ENCODE assay signal across 7 mouse cellular contexts in genomic region chr7:18873253-18873652, GRCm38 (mm10). TPM values are rescaled to one million over a fixed set of nuclear protein-coding genes. Genes with fewer than 3 reads are reported as not detected.
DNase-seq lines count a peak whose midpoint lies in the region; ATAC-seq and TF ChIP-seq lines count a peak whose summit lies in the region.

No protein-coding gene starts in this region.

- peak; percentile 88 for ATAC-seq in forebrain, postnatal 0 days
- ATAC-seq in hindbrain, embryonic 11.5 days (ENCODE audit: low FRiP score) = peak; percentile 87

- peak overlapping the region; percentile 48 for H3K4me3 ChIP-seq in cerebellum, adult 2 months (replicated peaks; ENCODE audit: insufficient read depth, low read depth, low read length)
- H3K4me3 ChIP-seq in forebrain, postnatal 0 days (ENCODE audit: low read depth, low read length) = peak overlapping the region; percentile 32
- H3K4me3 ChIP-seq in hindbrain, embryonic 11.5 days (ENCODE audit: low read depth, low read length) = peak overlapping the region; percentile 28

- H3K4me1 ChIP-seq in cerebellum, adult 2 months (ENCODE audit: control insufficient read depth, insufficient read depth, low read length) = no peaks in the 10 kb centered on the region
- no peaks in the 10 kb centered on the region for H3K4me1 ChIP-seq in forebrain, postnatal 0 days (ENCODE audit: insufficient read depth)
- no peaks in the 10 kb centered on the region for H3K4me1 ChIP-seq in hindbrain, embryonic 11.5 days (replicated peaks; ENCODE audit: control insufficient read depth, insufficient read depth, low read length)

- H3K36me3 ChIP-seq in forebrain, postnatal 0 days (ENCODE audit: insufficient read depth) = no peaks in the 10 kb centered on the region
- no peaks in the 10 kb centered on the region for H3K36me3 ChIP-seq in hindbrain, embryonic 11.5 days (ENCODE audit: control insufficient read depth, insufficient read depth, low read length)

- under 1% methylated on average over 10 of the region's 10 CpGs for WGBS in cerebellum, adult 2 months
- 0% methylated on average over 10 of the region's 10 CpGs for WGBS in forebrain, postnatal 0 days
- WGBS in hindbrain, embryonic 11.5 days = under 1% methylated on average over 10 of the region's 10 CpGs

- no peak for TF ChIP-seq POLR2A in cerebellum, adult 2 months (IDR thresholded peaks at IDR 0.05; ENCODE audit: borderline replicate concordance, insufficient read depth, low read length)

- peak; percentile 94 for TF ChIP-seq CTCF in cerebellum, adult 2 months (IDR thresholded peaks at IDR 0.05; ENCODE audit: borderline replicate concordance, insufficient read depth, low read depth, low read length)
- peak; percentile 95 for TF ChIP-seq CTCF in forebrain, postnatal 0 days (IDR thresholded peaks at IDR 0.05; ENCODE audit: low read depth)

- DNase-seq in T-cell, adult 2 months (ENCODE audit: low spot score) = peak; percentile 72
- peak; percentile 66 to 75 for DNase-seq in cerebellum, adult 2 months
- DNase-seq in forebrain, postnatal 0 days = peak; percentile 92
- peak; percentile 92 for DNase-seq in hindbrain, embryonic 11.5 days (ENCODE audit: low spot score)
- peak; percentile 72 to 74 for DNase-seq in layer of hippocampus, postnatal 14 days (ENCODE audit: low spot score in 2 of 2)
- peak; percentile 81 for DNase-seq in lung, postnatal 36 days
- DNase-seq in right cerebral cortex, postnatal 10 days (ENCODE audit: low spot score in 2 of 2) = peak; percentile 71 to 79

- peak overlapping the region; percentile 62 for H3K4me2 ChIP-seq in forebrain, postnatal 0 days (ENCODE audit: low read depth)
- peak overlapping the region; percentile 47 for H3K4me2 ChIP-seq in hindbrain, embryonic 11.5 days (replicated peaks; ENCODE audit: low read depth, low read length)

- H3K27me3 ChIP-seq in cerebellum, adult 2 months (ENCODE audit: control insufficient read depth, insufficient read depth, low read length) = no peaks in the 10 kb centered on the region
- no peaks in the 10 kb centered on the region for H3K27me3 ChIP-seq in forebrain, postnatal 0 days (ENCODE audit: insufficient read depth, low read length)
- no peaks in the 10 kb centered on the region for H3K27me3 ChIP-seq in hindbrain, embryonic 11.5 days (ENCODE audit: control insufficient read depth, insufficient read depth, low read length)

- H3K27ac ChIP-seq in cerebellum, adult 2 months (ENCODE audit: insufficient read depth, low read length) = no peak overlapping the region
- H3K27ac ChIP-seq in forebrain, postnatal 0 days (ENCODE audit: low read depth, low read length) = no peak overlapping the region
- no peak overlapping the region for H3K27ac ChIP-seq in hindbrain, embryonic 11.5 days (ENCODE audit: low read depth, low read length)

- peak overlapping the region; percentile 51; the same call in 1 of the 2 replicates for H3K9ac ChIP-seq in forebrain, postnatal 0 days
- H3K9ac ChIP-seq in hindbrain, embryonic 11.5 days (ENCODE audit: low read depth, low read length) = peak overlapping the region; percentile 29; the same call in 1 of the 2 replicates

- H3K9me3 ChIP-seq in forebrain, postnatal 0 days (ENCODE audit: low read length) = no peaks in the 10 kb centered on the region
- no peaks in the 10 kb centered on the region for H3K9me3 ChIP-seq in hindbrain, embryonic 11.5 days (ENCODE audit: control insufficient read depth, low read length)

RNA-seq across cellular contexts. Expression of gene Pglyrp1, which starts 2.1 kb away (rescaled TPM):
- 17.3 TPM in 2 replicates for polyA plus RNA-seq in cerebellum, adult 2 months (2012; rRNA removed)
- total RNA-seq in forebrain, postnatal 0 days (2014; rRNA removed) = 13.8 and 14.9 TPM in 2 replicates
- polyA plus RNA-seq in forebrain, postnatal 0 days (2015; fragmentation: Nextera tagmentation; extraction: Ambion mirVana) = 26.9 and 27.0 TPM in 2 replicates
- 2.8 and 2.9 TPM in 2 replicates for polyA plus RNA-seq in hindbrain, embryonic 11.5 days (2014; fragmentation: Nextera tagmentation; extraction: Ambion mirVana)
- 10 to 100 TPM; 28.4 to 35.0 TPM for total RNA-seq in layer of hippocampus, postnatal 14 days (2021)

RNA-seq across cellular contexts. Expression of gene Mill2, which starts 33.5 kb away (rescaled TPM):
- polyA plus RNA-seq in cerebellum, adult 2 months (2012; rRNA removed) = 2.0 and 2.1 TPM in 2 replicates
- total RNA-seq in forebrain, postnatal 0 days (2014; rRNA removed) = 0.95 and 2.1 TPM in 2 replicates
- polyA plus RNA-seq in forebrain, postnatal 0 days (2015; fragmentation: Nextera tagmentation; extraction: Ambion mirVana) = 0.53 and 0.54 TPM in 2 replicates
- polyA plus RNA-seq in hindbrain, embryonic 11.5 days (2014; fragmentation: Nextera tagmentation; extraction: Ambion mirVana) = 0.13 and 0.48 TPM in 2 replicates
- 1 to 10 TPM; 1.7 to 2.0 TPM for total RNA-seq in layer of hippocampus, postnatal 14 days (2021)

RNA-seq across cellular contexts. Expression of gene Ccdc61, which starts 37.0 kb away (rescaled TPM):
- polyA plus RNA-seq in cerebellum, adult 2 months (2012; rRNA removed) = 16.3 and 17.6 TPM in 2 replicates
- total RNA-seq in forebrain, postnatal 0 days (2014; rRNA removed) = 12.8 and 17.2 TPM in 2 replicates
- 21.6 and 23.2 TPM in 2 replicates for polyA plus RNA-seq in forebrain, postnatal 0 days (2015; fragmentation: Nextera tagmentation; extraction: Ambion mirVana)
- polyA plus RNA-seq in hindbrain, embryonic 11.5 days (2014; fragmentation: Nextera tagmentation; extraction: Ambion mirVana) = 22.9 and 27.3 TPM in 2 replicates
- 10 to 100 TPM; 11.0 to 12.8 TPM for total RNA-seq in layer of hippocampus, postnatal 14 days (2021)

RNA-seq across cellular contexts. Expression of gene Psg17, which starts 51.8 kb away (rescaled TPM):
- polyA plus RNA-seq in cerebellum, adult 2 months (2012; rRNA removed) = 0.15 TPM in 1 of 2 replicates, not detected in the other
- total RNA-seq in forebrain, postnatal 0 days (2014; rRNA removed) = not detected in 2 replicates
- not detected in 2 replicates for polyA plus RNA-seq in forebrain, postnatal 0 days (2015; fragmentation: Nextera tagmentation; extraction: Ambion mirVana)
- not detected in 2 replicates for polyA plus RNA-seq in hindbrain, embryonic 11.5 days (2014; fragmentation: Nextera tagmentation; extraction: Ambion mirVana)
- total RNA-seq in layer of hippocampus, postnatal 14 days (2021) = not detected

RNA-seq across cellular contexts. Expression of gene Nova2, which starts 52.4 kb away (rescaled TPM):
- polyA plus RNA-seq in cerebellum, adult 2 months (2012; rRNA removed) = 12.8 and 14.5 TPM in 2 replicates
- 15.4 and 19.5 TPM in 2 replicates for total RNA-seq in forebrain, postnatal 0 days (2014; rRNA removed)
- 7.2 and 11.4 TPM in 2 replicates for polyA plus RNA-seq in forebrain, postnatal 0 days (2015; fragmentation: Nextera tagmentation; extraction: Ambion mirVana)
- 12.7 and 18.0 TPM in 2 replicates for polyA plus RNA-seq in hindbrain, embryonic 11.5 days (2014; fragmentation: Nextera tagmentation; extraction: Ambion mirVana)
- total RNA-seq in layer of hippocampus, postnatal 14 days (2021) = 100 to 1,000 TPM in 1 of 2 experiments, 10 to 100 TPM in 1; 93.5 to 101 TPM
